Mouse (Mus musculus): ENCODE measurements around the gene Bscl2. TPM values are rescaled to one million over a fixed set of nuclear protein-coding genes. Genes with fewer than 3 reads are reported as not detected.

The Bscl2 gene
- polyA plus RNA-seq, 1 experiment: 164 TPM

DNA sequence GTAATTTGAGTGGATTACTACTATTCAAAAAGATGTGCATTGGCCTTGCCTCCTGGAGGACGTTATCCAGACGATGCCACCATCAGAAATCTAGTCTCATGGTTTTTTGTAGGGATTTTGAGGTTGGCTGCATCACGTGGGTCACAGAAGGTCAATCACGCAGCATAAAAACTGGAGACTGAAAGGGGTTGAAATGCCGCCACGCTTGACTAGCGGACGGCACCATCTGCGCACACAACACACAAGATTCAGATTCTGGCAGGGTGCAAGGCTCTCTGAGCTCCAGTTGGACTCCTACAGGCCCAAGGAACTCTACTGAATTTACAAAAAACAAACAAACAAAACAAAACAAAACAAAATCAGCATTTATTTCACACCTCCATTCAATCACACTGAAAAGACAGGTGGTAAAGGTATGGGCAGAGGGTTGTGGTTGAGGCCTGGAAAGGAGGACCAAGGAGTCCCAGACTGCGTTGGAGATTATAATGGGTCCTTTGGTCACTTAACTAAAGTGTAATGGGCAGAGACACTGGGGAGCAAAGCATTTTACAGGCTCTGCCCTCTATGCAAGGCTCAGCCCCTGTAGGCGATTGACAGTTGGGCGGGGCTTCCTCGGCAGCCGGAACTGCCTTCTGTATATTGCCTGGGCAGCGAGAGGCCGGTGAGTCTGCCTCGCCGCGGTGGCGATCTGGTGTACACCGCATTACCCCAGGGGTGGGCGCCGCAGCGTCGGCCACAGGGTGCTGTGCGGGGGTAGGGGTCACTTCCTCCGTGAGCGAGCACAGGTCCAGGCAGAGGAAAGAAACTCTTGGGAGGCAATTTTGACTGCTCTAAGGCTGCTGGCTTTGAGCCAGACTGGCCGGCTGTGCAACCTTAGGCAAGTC, 2.9 kb downstream of the Bscl2 start:
- WGBS: 27% methylated on average over 29 of the region's 29 CpGs
- Histone ChIP-seq H3K4me1 (ENCODE audit: control insufficient read depth, insufficient read depth, low read length) (peaks cover 8% of the 10 kb centered on the region; the same call in 1 of the 2 replicates), H3K4me3 (replicated peaks; ENCODE audit: extremely low read depth, low read depth, low read length) (peak overlapping the region; percentile 74)
- TF ChIP-seq CTCF (IDR thresholded peaks at IDR 0.05; ENCODE audit: insufficient read depth, low read length): no peak
- peak; percentile 65; the same call in 1 of the 2 replicates for TF ChIP-seq POLR2A (IDR thresholded peaks at IDR 0.05; ENCODE audit: borderline replicate concordance, extremely low read depth, low read depth, low read length)
- DNase-seq: peak; percentile 75

DNA sequence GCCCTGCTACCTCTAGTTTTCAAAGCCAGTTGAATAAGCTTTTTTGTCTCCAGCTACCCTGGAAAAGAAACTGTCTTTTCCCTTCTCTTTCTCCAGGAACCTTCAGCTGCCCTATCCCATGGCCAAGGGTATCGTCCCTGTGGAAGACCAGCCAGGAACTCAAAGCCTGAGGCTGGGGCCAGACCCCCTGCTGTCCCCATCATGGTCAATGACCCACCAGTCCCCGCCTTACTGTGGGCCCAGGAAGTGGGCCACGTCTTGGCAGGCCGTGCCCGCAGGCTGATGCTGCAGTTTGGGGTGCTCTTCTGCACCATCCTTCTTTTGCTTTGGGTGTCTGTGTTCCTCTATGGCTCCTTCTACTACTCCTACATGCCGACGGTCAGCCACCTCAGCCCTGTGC, 3.7 kb downstream of the Bscl2 start:
- TF ChIP-seq CTCF (IDR thresholded peaks at IDR 0.05; ENCODE audit: insufficient read depth, low read length): no peak
- no peak for TF ChIP-seq POLR2A (IDR thresholded peaks at IDR 0.05; ENCODE audit: borderline replicate concordance, extremely low read depth, low read depth, low read length)
- Histone ChIP-seq H3K4me1 (ENCODE audit: control insufficient read depth, insufficient read depth, low read length) (peaks cover 8% of the 10 kb centered on the region; the same call in 1 of the 2 replicates), H3K4me3 (replicated peaks; ENCODE audit: extremely low read depth, low read depth, low read length) (no peak overlapping the region)
- DNase-seq: no peak
- 84% methylated on average over 7 of the region's 7 CpGs for WGBS

GRCm38 (mm10) chr19:8842961-8843360, 5.7 kb downstream of the Bscl2 start:
- peaks cover 8% of the 10 kb centered on the region; the same call in 1 of the 2 replicates for H3K4me1 ChIP-seq (ENCODE audit: control insufficient read depth, insufficient read depth, low read length)
- no peak for DNase-seq
- H3K4me3 ChIP-seq (replicated peaks; ENCODE audit: extremely low read depth, low read depth, low read length): no peak overlapping the region
- no peak for TF ChIP-seq CTCF (IDR thresholded peaks at IDR 0.05; ENCODE audit: insufficient read depth, low read length)
- no peak for TF ChIP-seq POLR2A (IDR thresholded peaks at IDR 0.05; ENCODE audit: borderline replicate concordance, extremely low read depth, low read depth, low read length)
- 74% methylated on average over 6 of the region's 6 CpGs for WGBS

- WGBS: 49% methylated on average over 5 of the region's 5 CpGs
- Histone ChIP-seq H3K4me3 (replicated peaks; ENCODE audit: extremely low read depth, low read depth, low read length) (no peak overlapping the region), H3K4me1 (ENCODE audit: control insufficient read depth, insufficient read depth, low read length) (peaks cover 3% of the 10 kb centered on the region; the same call in 1 of the 2 replicates)
- peak; percentile 67 for DNase-seq
- TF ChIP-seq CTCF (IDR thresholded peaks at IDR 0.05; ENCODE audit: insufficient read depth, low read length): peak; percentile 51; the same call in 1 of the 2 replicates
- TF ChIP-seq POLR2A (IDR thresholded peaks at IDR 0.05; ENCODE audit: borderline replicate concordance, extremely low read depth, low read depth, low read length): no peak
These were observed 7.3 kb downstream of the Bscl2 start for GRCm38 (mm10) chr19:8844371-8845129.

DNA sequence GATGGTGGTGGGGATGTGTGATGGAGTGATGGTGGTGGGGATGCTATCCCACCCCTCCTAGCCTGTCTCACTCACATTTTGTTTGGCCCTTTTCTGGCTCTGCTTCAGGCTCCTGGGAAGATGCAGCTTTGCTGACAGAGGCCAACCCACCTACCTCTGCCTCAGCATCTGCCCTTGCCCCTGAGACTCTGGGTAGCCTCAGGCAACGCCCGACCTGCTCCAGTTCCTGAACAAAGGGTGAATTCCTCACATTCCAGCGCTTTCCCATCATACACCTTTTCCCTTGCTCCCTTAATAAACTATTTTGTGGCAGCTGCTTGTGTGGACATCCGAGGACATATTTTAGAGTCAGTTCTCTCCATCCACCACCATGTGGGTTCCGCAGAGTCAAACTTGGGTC, 11.1 kb downstream of the Bscl2 start:
- WGBS: 82% methylated on average over 5 of the region's 5 CpGs
- no peak overlapping the region for H3K4me3 ChIP-seq (replicated peaks; ENCODE audit: extremely low read depth, low read depth, low read length)
- no peak for TF ChIP-seq CTCF (IDR thresholded peaks at IDR 0.05; ENCODE audit: insufficient read depth, low read length)
- TF ChIP-seq POLR2A (IDR thresholded peaks at IDR 0.05; ENCODE audit: borderline replicate concordance, extremely low read depth, low read depth, low read length): no peak
- H3K4me1 ChIP-seq (ENCODE audit: control insufficient read depth, insufficient read depth, low read length): no peaks in the 10 kb centered on the region
- no peak for DNase-seq

DNA sequence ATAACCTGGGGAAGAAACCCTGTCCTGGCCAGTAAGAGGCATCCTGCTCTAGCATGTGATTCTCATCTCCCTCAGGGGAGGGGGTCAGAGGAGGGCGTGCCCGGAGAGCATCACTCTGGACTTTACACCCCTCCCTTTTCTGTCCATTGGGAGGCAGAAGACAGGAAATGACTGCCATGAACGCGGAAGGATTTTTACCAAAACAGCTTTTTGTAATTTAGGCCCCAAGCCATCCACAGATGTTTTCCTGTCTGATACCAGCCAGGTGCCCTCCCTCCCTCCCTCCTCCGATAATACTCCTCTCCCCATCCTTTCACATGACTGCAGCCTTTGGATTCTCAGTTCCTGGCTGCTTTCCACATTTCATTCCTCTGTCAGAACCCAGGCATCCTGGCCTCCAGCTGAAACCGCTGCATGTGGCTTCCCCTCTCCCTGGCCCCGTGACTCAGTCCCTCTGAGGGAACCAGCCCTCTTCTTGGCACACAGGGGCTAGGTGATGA, 13.2 kb downstream of the Bscl2 start, which contains the start of gene Lrrn4cl:
Lrrn4cl (plus strand) TSS at position 367 of the 500 bp plus-strand sequence.
- H3K4me3 ChIP-seq (replicated peaks; ENCODE audit: extremely low read depth, low read depth, low read length): no peak within 1 kb of the TSS
- TF ChIP-seq CTCF (IDR thresholded peaks at IDR 0.05; ENCODE audit: insufficient read depth, low read length) (no peak), POLR2A (IDR thresholded peaks at IDR 0.05; ENCODE audit: borderline replicate concordance, extremely low read depth, low read depth, low read length) (no peak)
- H3K4me1 ChIP-seq (ENCODE audit: control insufficient read depth, insufficient read depth, low read length): no peaks in the 10 kb centered on the region
- no peak for DNase-seq
- WGBS: 26% methylated on average over 7 of the region's 7 CpGs

DNA sequence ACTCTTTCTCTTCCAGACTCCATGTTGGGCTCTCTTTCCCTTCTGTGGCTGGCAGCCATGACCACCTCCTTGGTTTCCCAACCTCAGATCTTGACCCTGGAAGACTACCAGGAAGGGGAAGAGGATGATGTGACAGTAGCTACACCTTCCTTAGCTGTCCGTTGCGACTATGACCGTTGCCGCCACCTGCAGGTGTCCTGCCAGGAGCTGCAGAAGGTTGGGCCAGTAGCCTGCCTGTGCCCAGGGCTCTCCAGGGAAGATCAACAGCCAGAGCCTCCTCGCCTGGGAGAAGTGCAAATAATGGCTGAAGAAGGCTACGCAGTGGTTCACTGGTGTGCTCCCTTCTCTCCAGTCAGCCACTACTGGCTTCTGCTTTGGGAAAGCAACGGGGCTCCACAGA, 14.4 kb downstream of the Bscl2 start:
- 42% methylated on average over 7 of the region's 7 CpGs for WGBS
- H3K4me3 ChIP-seq (replicated peaks; ENCODE audit: extremely low read depth, low read depth, low read length): no peak overlapping the region

GRCm38 (mm10) chr19:8852236-8852928, 15.1 kb downstream of the Bscl2 start:
- H3K4me1 ChIP-seq (ENCODE audit: control insufficient read depth, insufficient read depth, low read length): no peaks in the 10 kb centered on the region
- TF ChIP-seq CTCF (IDR thresholded peaks at IDR 0.05; ENCODE audit: insufficient read depth, low read length): no peak
- H3K4me3 ChIP-seq (replicated peaks; ENCODE audit: extremely low read depth, low read depth, low read length): peak overlapping the region; percentile 3
- WGBS: 57% methylated on average over 10 of the region's 10 CpGs
- DNase-seq: no peak

More for the DNA sequence above, 14.4 kb downstream of the Bscl2 start:
- H3K4me1 ChIP-seq (ENCODE audit: control insufficient read depth, insufficient read depth, low read length): no peaks in the 10 kb centered on the region
- peak; percentile 43 for DNase-seq
- no peak for TF ChIP-seq POLR2A (IDR thresholded peaks at IDR 0.05; ENCODE audit: borderline replicate concordance, extremely low read depth, low read depth, low read length)
- TF ChIP-seq CTCF (IDR thresholded peaks at IDR 0.05; ENCODE audit: insufficient read depth, low read length): peak; percentile 22; the same call in 1 of the 2 replicates

DNA sequence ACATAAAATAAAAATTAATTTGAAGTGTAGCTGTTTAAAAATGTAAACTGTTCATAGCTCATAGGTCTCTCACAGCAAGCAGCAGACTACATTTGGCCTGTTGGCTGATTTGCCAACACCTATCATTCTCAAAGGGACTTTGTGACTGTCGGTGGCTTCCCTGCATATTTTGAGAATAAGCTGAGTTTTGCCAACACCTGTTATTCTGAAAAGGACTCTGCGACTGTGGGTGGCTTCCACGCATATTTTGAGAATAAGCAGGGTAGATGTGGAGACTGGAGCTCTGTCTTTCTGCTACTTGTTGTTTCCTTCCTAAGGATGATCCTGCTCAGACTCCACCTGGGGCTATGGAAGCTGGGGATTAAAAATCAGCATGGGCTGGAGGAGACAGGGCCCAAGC, 15.8 kb downstream of the Bscl2 start:
- TF ChIP-seq CTCF (IDR thresholded peaks at IDR 0.05; ENCODE audit: insufficient read depth, low read length) (no peak), POLR2A (IDR thresholded peaks at IDR 0.05; ENCODE audit: borderline replicate concordance, extremely low read depth, low read depth, low read length) (no peak)
- DNase-seq: no peak
- no peak overlapping the region for H3K4me3 ChIP-seq (replicated peaks; ENCODE audit: extremely low read depth, low read depth, low read length)
- 77% methylated on average over 3 of the region's 3 CpGs for WGBS
- H3K4me1 ChIP-seq (ENCODE audit: control insufficient read depth, insufficient read depth, low read length): no peaks in the 10 kb centered on the region
